Mouse (Mus musculus) stomach, embryonic 14.5 days (tissue): ENCODE measurements at regions not wholly inside any gene's neighbourhood (a gene's known extent, or its start where the extent isn't known, plus 50 kb on each side); places are given as distances from the start of the nearest gene placed in this dataset.

ENCODE experiments used
- ATAC-seq: fragments of 200-750 bp; cut with Nextera tagmentation; 2 replicates; pipeline ENCODE4 v1.8.0; 2017; ENCODE audit warnings: low read depth, moderate TSS enrichment; ENCODE audit not compliant: insufficient number of reproducible peaks, insufficient read depth, low FRiP score
- H3K27ac ChIP-seq: fragments of 300-500 bp; sonication (generic); 2 replicates; pipeline ENCODE4 v1.5.1; 2014; ENCODE audit warnings: mild to moderate bottlenecking, low read length, moderate library complexity, mixed read lengths
- H3K27me3 ChIP-seq: fragments of 300-500 bp; sonication (generic); 2 replicates; pipeline ENCODE4 v1.6.1; 2014; ENCODE audit warnings: low read length, control low read depth, mixed read lengths; ENCODE audit not compliant: control insufficient read depth, insufficient read depth
- H3K36me3 ChIP-seq: fragments of 300-500 bp; sonication (generic); 2 replicates; pipeline ENCODE4 v1.6.1; 2014; ENCODE audit warnings: mild to moderate bottlenecking, control low read depth, low read length, moderate library complexity, mixed read lengths; ENCODE audit not compliant: control insufficient read depth, insufficient read depth
- H3K4me1 ChIP-seq: fragments of 300-500 bp; sonication (generic); 2 replicates; pipeline ENCODE4 v1.6.1; 2014; ENCODE audit warnings: low read length, control low read depth, mixed read lengths; ENCODE audit not compliant: control insufficient read depth, insufficient read depth
- H3K4me2 ChIP-seq: fragments of 300-500 bp; sonication (generic); replicated peaks from 2 replicates; pipeline ENCODE4 v1.6.1; 2014; ENCODE audit warnings: low read depth, low read length, control low read depth
- H3K4me3 ChIP-seq: fragments of 300-500 bp; sonication (generic); 2 replicates; pipeline ENCODE4 v1.5.1; 2014; ENCODE audit warnings: low read depth, low read length, control low read depth
- H3K9ac ChIP-seq: fragments of 300-500 bp; sonication (generic); replicated peaks from 2 replicates; pipeline ENCODE4 v1.6.1; 2014; ENCODE audit warnings: low read depth, mild to moderate bottlenecking, control low read depth, low read length, moderate library complexity, mixed read lengths
- H3K9me3 ChIP-seq: fragments of 300-500 bp; sonication (generic); 2 replicates; pipeline ENCODE4 v1.6.1; 2016; ENCODE audit warnings: low read depth, low read length, control low read depth; ENCODE audit not compliant: control insufficient read depth
- WGBS: fragments of 180-500 bp; shearing (Covaris S2); extraction: QIAGEN DNeasy Blood & Tissue Kit; methylation state at CpG from one replicate; pipeline ENCODE4 v1.1.7; 2014; 5-methylcytosine and 5-hydroxymethylcytosine counted together

GRCm38 (mm10) chr11:52675022-52675421, 89.4 kb upstream of the Fstl4 start:
- ATAC-seq, result no peak
- Histone ChIP-seq H3K36me3 (no peaks in the 10 kb centered on the region), H3K9me3 (no peaks in the 10 kb centered on the region), H3K9ac (no peak overlapping the region), H3K4me2 (no peak overlapping the region), H3K27me3 (no peaks in the 10 kb centered on the region), H3K27ac (no peak overlapping the region), H3K4me3 (no peak overlapping the region), H3K4me1 (no peaks in the 10 kb centered on the region)
- 32% methylated on average over 6 of the region's 6 CpGs for WGBS

GRCm38 (mm10) chr11:52678259-52678658, 86.2 kb upstream of the Fstl4 start:
- 82% methylated on average over 4 of the region's 4 CpGs for WGBS
- no peak overlapping the region for H3K27ac ChIP-seq
- H3K27me3 ChIP-seq, result no peaks in the 10 kb centered on the region
- no peak overlapping the region for H3K4me3 ChIP-seq
- no peaks in the 10 kb centered on the region for H3K9me3 ChIP-seq
- no peak overlapping the region for H3K9ac ChIP-seq
- no peaks in the 10 kb centered on the region for H3K4me1 ChIP-seq
- H3K36me3 ChIP-seq, result no peaks in the 10 kb centered on the region
- H3K4me2 ChIP-seq, result no peak overlapping the region
- no peak for ATAC-seq

- Histone ChIP-seq H3K9me3 (no peaks in the 10 kb centered on the region), H3K9ac (no peak overlapping the region), H3K4me2 (no peak overlapping the region), H3K4me1 (no peaks in the 10 kb centered on the region), H3K36me3 (no peaks in the 10 kb centered on the region), H3K27ac (no peak overlapping the region), H3K27me3 (no peaks in the 10 kb centered on the region), H3K4me3 (no peak overlapping the region)
- no peak for ATAC-seq
- 84% methylated on average over 2 of the region's 2 CpGs for WGBS
Measured at GRCm38 (mm10) chr11:52685436-52685835, 79.0 kb upstream of the Fstl4 start.

GRCm38 (mm10) chr11:52692701-52693100, 71.7 kb upstream of the Fstl4 start:
- H3K9ac ChIP-seq, result no peak overlapping the region
- H3K9me3 ChIP-seq, result no peaks in the 10 kb centered on the region
- H3K4me2 ChIP-seq, result no peak overlapping the region
- WGBS, result 61% methylated on average over 3 of the region's 3 CpGs
- H3K36me3 ChIP-seq, result no peaks in the 10 kb centered on the region
- no peaks in the 10 kb centered on the region for H3K27me3 ChIP-seq
- H3K4me3 ChIP-seq, result no peak overlapping the region
- no peak overlapping the region for H3K27ac ChIP-seq
- no peak for ATAC-seq
- H3K4me1 ChIP-seq, result no peaks in the 10 kb centered on the region

GRCm38 (mm10) chr11:52701682-52702081, 62.8 kb upstream of the Fstl4 start:
- WGBS, result 87% methylated on average over 10 of the region's 10 CpGs
- no peaks in the 10 kb centered on the region for H3K36me3 ChIP-seq
- no peaks in the 10 kb centered on the region for H3K9me3 ChIP-seq
- H3K4me3 ChIP-seq, result no peak overlapping the region
- no peaks in the 10 kb centered on the region for H3K27me3 ChIP-seq
- no peak overlapping the region for H3K27ac ChIP-seq
- ATAC-seq, result no peak
- H3K4me1 ChIP-seq, result no peaks in the 10 kb centered on the region
- H3K4me2 ChIP-seq, result no peak overlapping the region
- no peak overlapping the region for H3K9ac ChIP-seq

- 87% methylated on average over 4 of the region's 4 CpGs for WGBS
- no peak overlapping the region for H3K27ac ChIP-seq
- H3K4me3 ChIP-seq, result no peak overlapping the region
- H3K9ac ChIP-seq, result no peak overlapping the region
- H3K4me2 ChIP-seq, result no peak overlapping the region
- H3K4me1 ChIP-seq, result no peaks in the 10 kb centered on the region
- H3K27me3 ChIP-seq, result no peaks in the 10 kb centered on the region
- no peaks in the 10 kb centered on the region for H3K9me3 ChIP-seq
- ATAC-seq, result no peak
- H3K36me3 ChIP-seq, result no peaks in the 10 kb centered on the region
Measured at GRCm38 (mm10) chr11:52703391-52703790, 61.0 kb upstream of the Fstl4 start.
